Mouse (Mus musculus) c-Kit-positive CD71-positive TER-119-positive erythroid progenitor cells, embryonic 14.5 days (primary cell): ENCODE data around the gene Cdr2l.
A peak's percentile ranks its signal among the peaks of the same experiment; 100 is the strongest.

Source experiments
- DNase-seq: peaks from one replicate; pipeline ENCODE4 v3.0.0-alpha.2; 2013; ENCODE audit warnings: low spot score

Gene Cdr2l

GRCm38 (mm10) chr11:115406858-115407401 is 25.2 kb downstream of the Cdr2l start:
- DNase-seq, result no peak

- DNase-seq, result no peak
Measured at GRCm38 (mm10) chr11:115408266-115408920, 26.7 kb downstream of the Cdr2l start.

GRCm38 (mm10) chr11:115409556-115409955 is 27.8 kb downstream of the Cdr2l start:
- no peak for DNase-seq

GRCm38 (mm10) chr11:115419531-115420237 is 38.0 kb downstream of the Cdr2l start, which contains the start of the genes Atp5h and Kctd2:
TSS of gene Atp5h (minus strand) at chr11:115419962.
TSS of gene Kctd2 (plus strand) at chr11:115420128.
- peak; percentile 94 for DNase-seq

- no peak for DNase-seq
Measured at GRCm38 (mm10) chr11:115420336-115421190, 38.8 kb downstream of the Cdr2l start.

- DNase-seq, result no peak
Measured at GRCm38 (mm10) chr11:115421328-115421727, 39.6 kb downstream of the Cdr2l start.

- DNase-seq, result no peak
Measured at GRCm38 (mm10) chr11:115421972-115422371, 40.3 kb downstream of the Cdr2l start.

- DNase-seq, result no peak
Measured at GRCm38 (mm10) chr11:115423091-115423490, 41.4 kb downstream of the Cdr2l start.

GRCm38 (mm10) chr11:115424666-115425065 is 43.0 kb downstream of the Cdr2l start:
- no peak for DNase-seq

- DNase-seq, result no peak
Measured at GRCm38 (mm10) chr11:115425671-115426070, 44.0 kb downstream of the Cdr2l start.

GRCm38 (mm10) chr11:115427482-115428331 is 46.0 kb downstream of the Cdr2l start:
- DNase-seq, result peak; percentile 63

- no peak for DNase-seq
Measured at GRCm38 (mm10) chr11:115429307-115429706, 47.6 kb downstream of the Cdr2l start.

GRCm38 (mm10) chr11:115430561-115430960 is 48.8 kb downstream of the Cdr2l start:
- DNase-seq, result no peak

- no peak for DNase-seq
Measured at GRCm38 (mm10) chr11:115432814-115433213, 51.1 kb downstream of the Cdr2l start.

- DNase-seq, result no peak
Measured at GRCm38 (mm10) chr11:115433342-115433741, 51.6 kb downstream of the Cdr2l start.

- no peak for DNase-seq
Measured at GRCm38 (mm10) chr11:115435596-115436337, 54.1 kb downstream of the Cdr2l start.

GRCm38 (mm10) chr11:115437571-115438122 is 55.9 kb downstream of the Cdr2l start:
- no peak for DNase-seq

GRCm38 (mm10) chr11:115439326-115439725 is 57.6 kb downstream of the Cdr2l start:
- no peak for DNase-seq

GRCm38 (mm10) chr11:115439906-115440595 is 58.3 kb downstream of the Cdr2l start, which contains the start of gene Trim80:
TSS of gene Trim80 (plus strand) at chr11:115440545.
- DNase-seq, result no peak

- DNase-seq, result no peak
Measured at GRCm38 (mm10) chr11:115441417-115441816, 59.7 kb downstream of the Cdr2l start.
